Mouse (Mus musculus) liver, embryonic 14.5 days (tissue): ENCODE results near the gene Usp9x.

Source experiments
- CTCF ChIP-seq: IDR thresholded peaks from 2 replicates; pipeline ENCODE4 v1.5.1; 2016; ENCODE audit warnings: antibody characterized with exemption, low read depth, control low read depth
- EP300 ChIP-seq: IDR thresholded peaks from 2 replicates; pipeline ENCODE4 v1.6.1; 2016; ENCODE audit warnings: antibody characterized with exemption, low read depth

DNA sequence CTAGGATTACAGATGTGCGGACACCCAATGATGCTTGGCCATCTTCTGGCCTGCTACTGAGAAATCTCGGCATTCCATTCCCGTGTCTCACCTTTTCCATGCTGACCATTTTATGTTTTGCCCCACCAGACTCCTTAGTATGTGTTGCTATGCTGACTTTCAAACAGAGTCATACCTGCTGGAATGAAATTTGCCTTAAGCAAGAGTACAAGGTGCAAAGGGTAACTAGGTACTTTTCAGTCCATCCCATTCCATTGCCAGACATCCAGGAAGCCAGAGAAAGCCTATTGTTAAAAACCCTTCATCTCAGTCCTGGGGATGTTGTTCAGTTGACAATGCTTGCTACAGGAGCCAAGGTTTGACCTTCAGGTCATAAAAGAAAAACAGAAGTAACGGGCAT is 43.1 kb upstream of the Usp9x start:
- no peak for TF ChIP-seq CTCF
- TF ChIP-seq EP300 = no peak
